Mouse (Mus musculus): ENCODE measurements around the gene Gng3. TPM values are rescaled to one million over a fixed set of nuclear protein-coding genes. Genes with fewer than 3 reads are reported as not detected.
"Not testable (repeated sequence)": the region's sequence is repeated elsewhere in the genome, so short reads cannot be mapped to it uniquely, and the experiment has no call there.

Gng3 gene
- polyA plus RNA-seq, 1 experiment = 0.46 TPM

GRCm38 (mm10) chr19:8844371-8845129 is 5.6 kb upstream of the Gng3 start:
- peak; percentile 95 for DNase-seq (ENCODE audit: low read depth)

GRCm38 (mm10) chr19:8842961-8843360 is 4.0 kb upstream of the Gng3 start:
- no peak for DNase-seq (ENCODE audit: low read depth)

DNA sequence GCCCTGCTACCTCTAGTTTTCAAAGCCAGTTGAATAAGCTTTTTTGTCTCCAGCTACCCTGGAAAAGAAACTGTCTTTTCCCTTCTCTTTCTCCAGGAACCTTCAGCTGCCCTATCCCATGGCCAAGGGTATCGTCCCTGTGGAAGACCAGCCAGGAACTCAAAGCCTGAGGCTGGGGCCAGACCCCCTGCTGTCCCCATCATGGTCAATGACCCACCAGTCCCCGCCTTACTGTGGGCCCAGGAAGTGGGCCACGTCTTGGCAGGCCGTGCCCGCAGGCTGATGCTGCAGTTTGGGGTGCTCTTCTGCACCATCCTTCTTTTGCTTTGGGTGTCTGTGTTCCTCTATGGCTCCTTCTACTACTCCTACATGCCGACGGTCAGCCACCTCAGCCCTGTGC is 2.0 kb upstream of the Gng3 start:
- no peak for DNase-seq (ENCODE audit: low read depth)

- DNase-seq (ENCODE audit: low read depth) = no peak
Measured at GRCm38 (mm10) chr19:8839908-8840791, 1.2 kb upstream of the Gng3 start.

DNA sequence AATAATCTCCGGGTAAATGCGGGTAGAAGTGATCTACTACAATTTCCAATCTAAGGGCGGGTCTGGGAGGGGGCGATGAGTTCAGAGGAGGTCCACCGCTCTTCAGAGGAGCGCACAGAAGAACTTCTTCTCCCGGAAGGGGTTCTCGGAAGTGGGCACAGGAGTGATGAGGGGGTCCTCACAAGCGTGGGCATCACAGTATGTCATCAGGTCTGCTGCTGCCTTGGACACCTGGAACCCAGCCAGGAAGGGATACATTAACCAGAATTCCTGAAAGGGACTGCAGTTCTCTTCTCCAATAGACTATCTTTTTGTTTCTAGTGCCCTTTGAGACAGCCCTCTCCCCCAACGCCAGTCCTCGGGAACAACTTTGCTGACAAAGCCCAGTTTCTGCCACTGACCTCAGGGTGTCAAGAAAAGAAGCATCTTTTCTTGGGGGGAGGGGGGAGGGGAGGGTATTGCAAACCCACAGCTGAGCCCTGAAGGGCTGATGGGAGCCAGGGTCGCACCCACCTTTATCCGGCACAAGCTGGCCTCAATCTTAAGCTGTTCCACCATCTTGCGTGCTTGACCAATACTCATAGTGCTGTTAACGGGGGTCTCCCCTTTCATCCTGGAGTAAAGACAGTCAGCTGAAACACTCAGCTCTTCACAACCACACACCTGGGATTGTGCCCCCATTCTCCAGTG is 808 bp downstream of the Gng3 start:
- DNase-seq (ENCODE audit: low read depth) = no peak

GRCm38 (mm10) chr19:8837251-8837791 is 1.7 kb downstream of the Gng3 start, which contains the start of gene Bscl2:
Bscl2 (plus strand) TSS chr19:8837467.
- DNase-seq (ENCODE audit: low read depth) = no peak

DNA sequence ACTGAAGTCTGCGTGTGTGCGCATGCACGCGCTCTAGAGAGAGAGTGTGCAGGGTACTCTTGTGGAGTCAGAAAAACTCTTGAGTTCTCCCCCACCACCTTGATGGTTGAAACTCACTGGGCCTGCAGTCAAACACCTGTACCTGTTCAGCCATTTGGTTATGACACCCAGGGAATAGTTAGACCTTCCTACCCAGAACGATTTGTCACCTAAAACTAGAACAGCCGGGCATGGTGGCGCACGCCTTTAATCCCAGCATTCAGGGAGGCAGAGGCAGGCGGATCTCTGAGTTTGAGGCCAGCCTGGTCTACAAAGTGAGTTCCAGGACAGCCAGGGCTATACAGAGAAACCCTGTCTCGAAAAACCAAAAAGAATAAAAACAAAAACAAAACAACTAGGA is 2.7 kb downstream of the Gng3 start:
- not testable (repeated sequence) for DNase-seq (ENCODE audit: low read depth)

DNA sequence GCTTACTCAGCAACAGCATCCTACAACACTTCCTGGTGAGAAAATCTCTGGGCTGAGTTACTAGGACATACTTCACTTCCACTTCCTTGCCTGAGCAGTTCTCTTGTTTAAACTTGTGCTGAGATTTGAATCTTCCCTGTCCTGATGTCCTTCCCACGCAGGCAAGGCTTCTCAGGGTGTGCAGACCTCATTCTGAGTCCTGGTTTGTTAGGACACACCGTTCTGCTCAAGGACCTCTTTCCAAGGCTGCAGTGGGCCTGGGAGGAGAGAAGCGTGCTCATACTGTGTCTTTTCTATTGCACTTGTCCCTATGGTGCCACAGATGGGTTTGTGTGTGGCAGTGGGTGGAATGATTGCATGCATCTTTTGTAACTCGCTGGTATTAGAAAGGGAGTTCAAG is 6.0 kb downstream of the Gng3 start:
- no peak for DNase-seq (ENCODE audit: low read depth)

DNA sequence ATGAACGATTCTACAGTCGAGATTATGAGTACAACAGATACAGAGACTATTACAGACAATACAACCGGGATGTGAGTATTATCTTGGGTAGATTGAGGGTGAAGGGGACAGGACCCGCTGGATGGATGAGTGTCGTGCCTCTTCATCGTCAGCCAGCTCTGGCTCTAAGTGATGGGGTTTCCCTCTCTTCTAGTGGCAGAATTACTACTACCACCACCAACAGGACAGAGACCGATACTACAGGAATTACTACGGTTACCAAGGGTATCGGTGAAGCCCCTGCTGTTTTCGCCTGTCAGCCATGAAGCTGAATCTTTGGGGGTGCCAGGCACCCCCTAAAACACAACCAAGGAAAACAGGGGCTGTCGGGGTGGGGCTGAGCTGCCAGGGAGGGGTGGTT is 7.7 kb downstream of the Gng3 start:
- DNase-seq (ENCODE audit: low read depth) = no peak

GRCm38 (mm10) chr19:8830664-8831063 is 8.3 kb downstream of the Gng3 start:
- DNase-seq (ENCODE audit: low read depth) = no peak

DNA sequence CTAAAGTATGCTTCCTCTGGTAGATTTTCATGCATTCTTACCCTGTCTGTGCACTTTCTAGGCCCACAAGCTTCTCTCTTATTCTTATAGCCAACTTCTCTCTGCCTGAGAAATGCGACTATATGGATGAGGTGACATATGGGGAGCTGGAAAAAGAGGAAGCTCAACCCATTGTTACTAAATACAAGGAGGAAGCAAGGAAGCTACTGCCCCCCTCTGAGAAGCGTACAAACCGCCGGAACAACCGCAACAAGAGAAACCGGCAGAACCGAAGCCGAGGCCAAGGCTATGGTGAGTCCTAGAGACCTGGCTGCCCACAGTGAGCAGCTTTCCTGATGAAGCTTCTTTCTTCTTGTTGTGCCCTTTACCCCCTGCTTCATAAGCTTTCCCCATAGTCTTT is 9.3 kb downstream of the Gng3 start, which contains the start of gene AC129217.1:
Gene AC129217.1 (plus strand): TSS at position 114 of the 400 bp plus-strand sequence.
- DNase-seq (ENCODE audit: low read depth) = no peak

DNA sequence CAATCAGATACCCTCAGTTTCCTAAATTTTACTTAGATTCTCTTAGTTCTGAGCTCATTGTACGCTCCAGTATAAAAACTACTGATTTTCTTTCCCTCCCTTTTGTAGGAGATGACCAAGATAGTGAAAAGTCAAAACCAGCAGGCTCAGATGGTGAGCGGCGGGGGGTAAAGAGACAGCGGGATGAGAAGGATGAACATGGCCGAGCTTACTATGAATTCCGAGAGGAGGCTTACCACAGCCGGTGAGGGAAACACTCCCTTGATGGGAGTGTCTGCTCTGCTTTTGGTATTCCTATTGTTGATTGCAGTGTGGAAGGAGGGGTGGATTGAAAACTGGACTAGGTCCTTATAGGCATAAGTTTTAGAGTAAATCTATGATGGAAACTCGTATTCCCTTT is 16.3 kb downstream of the Gng3 start:
- no peak for DNase-seq (ENCODE audit: low read depth)

DNA sequence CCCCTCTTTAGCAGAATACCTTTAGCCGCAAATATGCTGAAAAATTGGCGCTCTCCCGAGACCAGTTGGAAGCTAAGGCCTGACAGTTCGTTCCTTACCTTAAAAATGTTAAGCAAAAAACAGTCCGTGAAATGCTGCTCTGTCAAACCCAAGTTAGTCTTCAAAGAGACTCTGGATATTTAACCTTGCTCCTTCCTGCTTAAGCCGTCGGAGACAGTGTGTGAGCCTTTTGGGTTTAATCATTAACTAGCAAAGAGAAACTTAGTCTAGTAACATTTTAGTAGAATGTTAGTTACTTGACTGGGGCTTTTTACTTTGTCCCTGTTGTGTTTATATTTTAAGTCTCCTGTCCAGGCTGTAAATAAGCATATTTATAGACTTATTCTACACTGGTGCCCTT is 17.8 kb downstream of the Gng3 start:
- DNase-seq (ENCODE audit: low read depth) = no peak

DNA sequence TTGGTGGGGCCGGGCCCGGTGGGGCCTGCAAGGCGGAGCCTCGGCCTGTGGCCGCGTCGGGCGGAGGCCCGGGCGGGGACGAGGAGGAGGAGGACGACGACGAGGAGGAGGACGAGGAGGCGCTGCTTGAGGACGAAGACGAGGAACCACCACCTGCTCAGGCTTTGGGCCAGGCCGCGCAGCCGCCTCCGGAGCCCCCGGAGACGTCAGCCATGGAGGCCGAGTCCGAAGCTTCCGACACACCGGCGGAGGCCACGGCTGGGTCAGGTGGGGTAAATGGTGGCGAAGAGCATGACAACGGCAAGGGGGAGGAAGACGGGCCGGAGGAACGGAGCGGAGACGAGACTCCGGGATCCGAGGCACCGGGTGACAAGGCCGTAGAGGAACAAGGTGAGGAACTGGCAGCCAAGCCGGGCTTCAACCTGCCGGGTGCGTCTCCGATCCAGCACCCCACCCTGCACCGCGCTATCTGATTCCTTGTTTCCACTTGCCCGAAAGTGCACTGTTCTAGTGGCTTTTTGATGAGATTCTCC is 18.5 kb downstream of the Gng3 start:
- DNase-seq (ENCODE audit: low read depth) = no peak

- no peak for DNase-seq (ENCODE audit: low read depth)
Measured at GRCm38 (mm10) chr19:8819596-8820423, 19.2 kb downstream of the Gng3 start, which contains the start of gene Hnrnpul2. Hnrnpul2 (plus strand) TSS chr19:8820010.

DNA sequence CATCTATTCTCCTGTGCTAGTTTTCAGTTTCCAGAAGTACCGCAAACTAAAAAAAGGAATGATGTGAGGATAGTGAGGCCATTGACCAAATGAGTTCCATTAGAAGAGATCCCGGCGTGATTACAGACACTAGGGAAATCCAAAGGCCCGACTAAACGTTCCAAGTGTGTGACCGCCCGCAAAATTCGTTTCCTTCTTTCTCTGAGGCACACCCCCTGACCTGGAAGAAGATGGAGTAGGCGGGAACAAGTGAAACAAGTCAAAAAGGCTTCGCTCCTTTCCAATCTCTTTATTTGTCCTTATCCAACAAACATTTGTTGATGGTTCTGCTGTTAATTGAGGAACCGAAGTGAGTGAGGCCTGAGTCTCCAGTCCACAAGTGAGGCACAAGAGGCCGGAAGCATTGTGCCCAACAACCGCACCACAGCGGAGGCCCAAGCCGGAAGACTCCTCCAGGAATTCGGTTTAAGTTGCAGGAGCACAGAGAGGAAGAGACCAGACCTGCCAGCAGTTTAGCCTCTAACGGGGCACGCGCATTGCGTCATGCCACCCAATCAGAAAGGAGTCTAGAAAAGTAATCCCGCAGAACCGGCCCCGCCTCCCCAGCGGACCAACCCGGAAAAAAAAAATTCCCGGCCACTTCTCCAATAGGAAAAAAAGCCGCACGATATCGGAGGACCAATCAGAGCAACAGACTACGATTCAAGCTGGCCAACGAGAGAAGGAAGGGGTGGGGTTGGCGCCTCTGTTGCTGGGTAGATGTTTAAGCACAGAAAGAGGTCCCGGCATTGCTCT is 20.0 kb downstream of the Gng3 start, which contains the start of gene Ttc9c:
Gene Ttc9c (minus strand): TSS at position 533 of the 795 bp plus-strand sequence.
- peak; percentile 98 for DNase-seq (ENCODE audit: low read depth)

GRCm38 (mm10) chr19:8818301-8818798 is 20.6 kb downstream of the Gng3 start:
- DNase-seq (ENCODE audit: low read depth) = no peak

GRCm38 (mm10) chr19:8817001-8817400 is 22.0 kb downstream of the Gng3 start:
- no peak for DNase-seq (ENCODE audit: low read depth)

DNA sequence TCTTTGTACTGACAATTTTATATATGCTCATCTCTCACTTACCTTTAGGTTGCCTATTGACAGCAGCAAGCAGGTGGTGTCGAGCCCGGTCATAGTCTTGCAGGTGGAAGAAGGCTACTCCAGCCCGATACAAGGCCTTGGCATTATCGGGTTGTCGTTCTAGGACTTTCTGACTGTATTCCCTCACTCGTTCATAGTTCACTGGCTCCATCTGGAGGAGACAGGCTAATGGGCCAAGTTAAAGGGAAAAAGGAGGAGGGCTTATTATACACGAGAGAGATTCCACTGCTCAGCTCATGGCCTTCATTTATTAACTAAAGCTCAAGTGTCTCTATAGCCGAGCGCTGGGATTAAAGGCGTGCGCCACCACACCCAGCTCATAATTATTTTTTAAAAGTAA is 23.2 kb downstream of the Gng3 start:
- no peak for DNase-seq (ENCODE audit: low read depth)

GRCm38 (mm10) chr19:8806810-8807209 is 32.2 kb downstream of the Gng3 start:
- DNase-seq (ENCODE audit: low read depth) = no peak
